Mouse (Mus musculus) spleen, adult 2 months (tissue): ENCODE data around the gene Slc24a4. TPM values are rescaled to one million over a fixed set of nuclear protein-coding genes. Genes with fewer than 3 reads are reported as not detected.
"Not testable (repeated sequence)": the region's sequence is repeated elsewhere in the genome, so short reads cannot be mapped to it uniquely, and the experiment has no call there.

Experiments
- DNase-seq, 2 experiments: peaks; one replicate each; pipeline versions ENCODE4 v3.0.0 to v3.0.0-alpha.2; 2012 to 2021; ENCODE audit warnings: low spot score in 2 of 2, low read depth in 1 of 2
- H3K27ac ChIP-seq: fragments of 200-500 bp; 2 replicates; pipeline ENCODE4 v1.5.1; 2012; ENCODE audit warnings: low read length, inconsistent platforms; ENCODE audit not compliant: insufficient read depth
- H3K27me3 ChIP-seq: fragments of 200-500 bp; 2 replicates; pipeline ENCODE4 v1.6.1; 2012; ENCODE audit warnings: mild to moderate bottlenecking, moderate library complexity, low read length, inconsistent platforms; ENCODE audit not compliant: control insufficient read depth, insufficient read depth
- H3K36me3 ChIP-seq: fragments of 200-500 bp; 2 replicates; pipeline ENCODE4 v1.6.1; 2012; ENCODE audit warnings: mild to moderate bottlenecking, low read length, inconsistent platforms; ENCODE audit not compliant: control insufficient read depth, insufficient read depth
- H3K4me1 ChIP-seq: fragments of 200-500 bp; 2 replicates; pipeline ENCODE4 v1.6.1; 2011; ENCODE audit warnings: inconsistent platforms; ENCODE audit not compliant: control insufficient read depth, insufficient read depth, insufficient read length
- H3K4me3 ChIP-seq: fragments of 200-500 bp; 2 replicates; pipeline ENCODE4 v1.5.1; 2011; ENCODE audit warnings: mild to moderate bottlenecking, inconsistent platforms; ENCODE audit not compliant: insufficient read depth, insufficient read length; ENCODE audit errors: extremely low read depth
- CTCF ChIP-seq: fragments of 200-500 bp; IDR thresholded peaks from 2 replicates; pipeline ENCODE4 v1.5.1; 2011; ENCODE audit warnings: mild to moderate bottlenecking, inconsistent platforms; ENCODE audit not compliant: insufficient read depth, insufficient read length, insufficient replicate concordance; ENCODE audit errors: extremely low read depth
- POLR2A ChIP-seq: fragments of 200-500 bp; IDR thresholded peaks from 2 replicates; pipeline ENCODE4 v1.6.1; 2011; ENCODE audit warnings: low read depth, low read length, inconsistent platforms
- WGBS: fragments of 180-500 bp; shearing (Covaris S2); methylation state at CpG from one replicate; pipeline ENCODE4 v1.1.7; 2018; 5-methylcytosine and 5-hydroxymethylcytosine counted together
- polyA plus RNA-seq: library from polyadenylated mRNA; depleted of rRNA; stranded (reverse); fragments of >200 nt; gene quantifications from 2 replicates; pipeline ENCODE4 v1.2.3, GENCODE M21; 2012

The Slc24a4 gene
- polyA plus RNA-seq, 1 experiment, result not detected

GRCm38 (mm10) chr12:102207245-102207644 is 78.7 kb downstream of the Slc24a4 start:
- DNase-seq, result no peak
- Histone ChIP-seq H3K27me3 (no peaks in the 10 kb centered on the region), H3K36me3 (no peaks in the 10 kb centered on the region), H3K4me3 (no peak overlapping the region), H3K4me1 (no peaks in the 10 kb centered on the region), H3K27ac (no peak overlapping the region)
- WGBS, result 85% methylated on average over 7 of the region's 7 CpGs
- TF ChIP-seq POLR2A (no peak), CTCF (no peak)

- H3K4me3 ChIP-seq, result no peak overlapping the region
- no peak overlapping the region for H3K27ac ChIP-seq
- TF ChIP-seq CTCF (no peak), POLR2A (no peak)
- 47% methylated on average over 2 of the region's 2 CpGs for WGBS
- no peaks in the 10 kb centered on the region for H3K27me3 ChIP-seq
- no peak for DNase-seq
- H3K4me1 ChIP-seq, result no peaks in the 10 kb centered on the region
- H3K36me3 ChIP-seq, result no peaks in the 10 kb centered on the region
Observed at GRCm38 (mm10) chr12:102210801-102211200, 82.3 kb downstream of the Slc24a4 start.

- Histone ChIP-seq H3K27ac (no peak overlapping the region), H3K27me3 (no peaks in the 10 kb centered on the region), H3K4me1 (no peaks in the 10 kb centered on the region), H3K4me3 (no peak overlapping the region), H3K36me3 (no peaks in the 10 kb centered on the region)
- 91% methylated on average over 6 of the region's 6 CpGs for WGBS
- TF ChIP-seq POLR2A (no peak), CTCF (no peak)
- DNase-seq, result no peak
Observed at GRCm38 (mm10) chr12:102223404-102223803, 94.9 kb downstream of the Slc24a4 start.

- 80% methylated on average over 2 of the region's 2 CpGs for WGBS
- DNase-seq, result not testable (repeated sequence)
Observed at GRCm38 (mm10) chr12:102224112-102224511, 95.6 kb downstream of the Slc24a4 start.

GRCm38 (mm10) chr12:102225165-102225564 is 96.6 kb downstream of the Slc24a4 start:
- no peak for DNase-seq
- H3K4me1 ChIP-seq, result no peaks in the 10 kb centered on the region
- H3K27ac ChIP-seq, result no peak overlapping the region
- H3K4me3 ChIP-seq, result no peak overlapping the region
- TF ChIP-seq CTCF, result no peak
- H3K36me3 ChIP-seq, result no peaks in the 10 kb centered on the region
- H3K27me3 ChIP-seq, result no peaks in the 10 kb centered on the region
- 68% methylated on average over 3 of the region's 3 CpGs for WGBS

More at GRCm38 (mm10) chr12:102224112-102224511, 95.6 kb downstream of the Slc24a4 start:
- not testable (repeated sequence) for H3K27ac ChIP-seq, H3K4me1 ChIP-seq, H3K36me3 ChIP-seq, H3K4me3 ChIP-seq, H3K27me3 ChIP-seq

- H3K27ac ChIP-seq, result no peak overlapping the region
- TF ChIP-seq POLR2A (no peak), CTCF (no peak)
- H3K36me3 ChIP-seq, result no peaks in the 10 kb centered on the region
- no peaks in the 10 kb centered on the region for H3K27me3 ChIP-seq
- no peak for DNase-seq
- WGBS, result 77% methylated on average over 3 of the region's 3 CpGs
- H3K4me1 ChIP-seq, result no peaks in the 10 kb centered on the region
- no peak overlapping the region for H3K4me3 ChIP-seq
Observed at GRCm38 (mm10) chr12:102235551-102235950, 107.0 kb downstream of the Slc24a4 start.

GRCm38 (mm10) chr12:102236317-102236716 is 107.8 kb downstream of the Slc24a4 start:
- no peak for TF ChIP-seq POLR2A
- TF ChIP-seq CTCF, result no peak
- no peak for DNase-seq

More at GRCm38 (mm10) chr12:102236317-102236716, 107.8 kb downstream of the Slc24a4 start:
- Histone ChIP-seq H3K27me3 (no peaks in the 10 kb centered on the region), H3K27ac (no peak overlapping the region), H3K4me3 (no peak overlapping the region), H3K4me1 (no peaks in the 10 kb centered on the region), H3K36me3 (no peaks in the 10 kb centered on the region)
- 86% methylated on average over 6 of the region's 6 CpGs for WGBS
